Mouse (Mus musculus): ENCODE results near the gene Pak2. TPM values are rescaled to one million over a fixed set of nuclear protein-coding genes. Genes with fewer than 3 reads are reported as not detected.

The Pak2 gene
- polyA plus RNA-seq, 1 experiment from 2014 or later, result 31.2 TPM

- TF ChIP-seq CTCF (IDR thresholded peaks at IDR 0.05; ENCODE audit: low read depth), result no peak
- Histone ChIP-seq H3K36me3 (ENCODE audit: insufficient read depth, low read length) (peaks cover 16% of the 10 kb centered on the region), H3K4me1 (replicated peaks; ENCODE audit: insufficient read depth, low read length) (no peaks in the 10 kb centered on the region), H3K9ac (ENCODE audit: low read depth, low read length) (no peak overlapping the region), H3K4me3 (replicated peaks; ENCODE audit: low read depth, low read length) (no peak overlapping the region), H3K9me3 (replicated peaks; ENCODE audit: low read length) (no peaks in the 10 kb centered on the region), H3K27me3 (ENCODE audit: insufficient read depth, low read length) (no peaks in the 10 kb centered on the region), H3K4me2 (ENCODE audit: low read length) (no peak overlapping the region), H3K27ac (no peak overlapping the region)
- WGBS, result 92% methylated on average over 4 of the region's 4 CpGs
- DNase-seq (ENCODE audit: low spot score) (no peak), ATAC-seq (replicated peaks; ENCODE audit: low FRiP score, low read depth) (0 out of 2 replicates have a peak, but pooled peaks have one; percentile 65)
These were observed 85.9 kb downstream of the Pak2 start for GRCm38 (mm10) chr16:31993195-31993594.

- peaks cover 22% of the 10 kb centered on the region for H3K36me3 ChIP-seq (ENCODE audit: insufficient read depth, low read length)
- no peaks in the 10 kb centered on the region for H3K4me1 ChIP-seq (replicated peaks; ENCODE audit: insufficient read depth, low read length)
- H3K27ac ChIP-seq, result no peak overlapping the region
- TF ChIP-seq CTCF (IDR thresholded peaks at IDR 0.05; ENCODE audit: low read depth), result peak; percentile 31
- DNase-seq (ENCODE audit: low spot score), result no peak
- H3K9ac ChIP-seq (ENCODE audit: low read depth, low read length), result no peak overlapping the region
- no peak overlapping the region for H3K4me2 ChIP-seq (ENCODE audit: low read length)
- no peaks in the 10 kb centered on the region for H3K27me3 ChIP-seq (ENCODE audit: insufficient read depth, low read length)
- H3K9me3 ChIP-seq (replicated peaks; ENCODE audit: low read length), result no peaks in the 10 kb centered on the region
- no peak overlapping the region for H3K4me3 ChIP-seq (replicated peaks; ENCODE audit: low read depth, low read length)
- no peak for ATAC-seq (replicated peaks; ENCODE audit: low FRiP score, low read depth)
- 50% methylated on average over 1 of the region's 1 CpGs for WGBS
These were observed 87.1 kb downstream of the Pak2 start for GRCm38 (mm10) chr16:31992039-31992438.

GRCm38 (mm10) chr16:31980946-31981345 lies 98.2 kb downstream of the Pak2 start:
- Histone ChIP-seq H3K4me3 (replicated peaks; ENCODE audit: low read depth, low read length) (no peak overlapping the region), H3K27ac (no peak overlapping the region), H3K9ac (ENCODE audit: low read depth, low read length) (no peak overlapping the region), H3K36me3 (ENCODE audit: insufficient read depth, low read length) (peaks cover 25% of the 10 kb centered on the region), H3K27me3 (ENCODE audit: insufficient read depth, low read length) (no peaks in the 10 kb centered on the region), H3K4me2 (ENCODE audit: low read length) (no peak overlapping the region), H3K9me3 (replicated peaks; ENCODE audit: low read length) (no peaks in the 10 kb centered on the region), H3K4me1 (replicated peaks; ENCODE audit: insufficient read depth, low read length) (no peaks in the 10 kb centered on the region)
- WGBS, result 83% methylated on average over 5 of the region's 5 CpGs
- no peak for DNase-seq (ENCODE audit: low spot score)
- peak; percentile 14; the same call in 1 of the 2 replicates for TF ChIP-seq CTCF (IDR thresholded peaks at IDR 0.05; ENCODE audit: low read depth)
- no peak for ATAC-seq (replicated peaks; ENCODE audit: low FRiP score, low read depth)

- no peaks in the 10 kb centered on the region for H3K9me3 ChIP-seq (replicated peaks; ENCODE audit: low read length)
- peaks cover 25% of the 10 kb centered on the region for H3K36me3 ChIP-seq (ENCODE audit: insufficient read depth, low read length)
- 92% methylated on average over 3 of the region's 3 CpGs for WGBS
- no peak overlapping the region for H3K27ac ChIP-seq
- TF ChIP-seq CTCF (IDR thresholded peaks at IDR 0.05; ENCODE audit: low read depth), result no peak
- H3K27me3 ChIP-seq (ENCODE audit: insufficient read depth, low read length), result no peaks in the 10 kb centered on the region
- H3K9ac ChIP-seq (ENCODE audit: low read depth, low read length), result no peak overlapping the region
- DNase-seq (ENCODE audit: low spot score) (no peak), ATAC-seq (replicated peaks; ENCODE audit: low FRiP score, low read depth) (no peak)
- no peak overlapping the region for H3K4me2 ChIP-seq (ENCODE audit: low read length)
- H3K4me1 ChIP-seq (replicated peaks; ENCODE audit: insufficient read depth, low read length), result no peaks in the 10 kb centered on the region
- H3K4me3 ChIP-seq (replicated peaks; ENCODE audit: low read depth, low read length), result no peak overlapping the region
These were observed 99.6 kb downstream of the Pak2 start for GRCm38 (mm10) chr16:31979501-31979900.

- DNase-seq (ENCODE audit: low spot score) (no peak), ATAC-seq (replicated peaks; ENCODE audit: low FRiP score, low read depth) (no peak)
- Histone ChIP-seq H3K36me3 (ENCODE audit: insufficient read depth, low read length) (peaks cover 36% of the 10 kb centered on the region), H3K27me3 (ENCODE audit: insufficient read depth, low read length) (no peaks in the 10 kb centered on the region), H3K9ac (ENCODE audit: low read depth, low read length) (no peak overlapping the region), H3K27ac (no peak overlapping the region), H3K4me1 (replicated peaks; ENCODE audit: insufficient read depth, low read length) (no peaks in the 10 kb centered on the region), H3K4me3 (replicated peaks; ENCODE audit: low read depth, low read length) (no peak overlapping the region), H3K4me2 (ENCODE audit: low read length) (no peak overlapping the region), H3K9me3 (replicated peaks; ENCODE audit: low read length) (no peaks in the 10 kb centered on the region)
- TF ChIP-seq CTCF (IDR thresholded peaks at IDR 0.05; ENCODE audit: low read depth), result no peak
- WGBS, result 82% methylated on average over 4 of the region's 4 CpGs
These were observed 103.9 kb downstream of the Pak2 start for GRCm38 (mm10) chr16:31975258-31975657.

Small RNA genes lying within 50 kb of the gene (microRNA-seq; reads per million reads assigned to microRNA genes)
- gene Gm26269, result not detected

Other genes starting within 250 kb of the Pak2 start
- gene Meltf, start 200.5 kb downstream of the Pak2 start, polyA plus RNA-seq (2015; fragmentation: Nextera tagmentation; extraction: Ambion mirVana), result 0.98 and 1.0 TPM in 2 replicates
- gene Pigz, start 145.5 kb downstream of the Pak2 start, polyA plus RNA-seq (2015; fragmentation: Nextera tagmentation; extraction: Ambion mirVana), result 1.8 and 2.2 TPM in 2 replicates
- 137 and 140 TPM in 2 replicates for gene 0610012G03Rik, start 130.8 kb downstream of the Pak2 start, polyA plus RNA-seq (2015; fragmentation: Nextera tagmentation; extraction: Ambion mirVana)
- gene Ncbp2, start 130.8 kb downstream of the Pak2 start, polyA plus RNA-seq (2015; fragmentation: Nextera tagmentation; extraction: Ambion mirVana), result 79.1 and 82.4 TPM in 2 replicates
- 7.0 and 8.1 TPM in 2 replicates for gene Senp5, start 76.1 kb downstream of the Pak2 start, polyA plus RNA-seq (2015; fragmentation: Nextera tagmentation; extraction: Ambion mirVana)
- 129 and 140 TPM in 2 replicates for gene Pigx, start 20.4 kb upstream of the Pak2 start, polyA plus RNA-seq (2015; fragmentation: Nextera tagmentation; extraction: Ambion mirVana)
- 45.2 and 45.6 TPM in 2 replicates for gene Cep19, start 20.5 kb upstream of the Pak2 start, polyA plus RNA-seq (2015; fragmentation: Nextera tagmentation; extraction: Ambion mirVana)
- gene Nrros, start 86.3 kb upstream of the Pak2 start, polyA plus RNA-seq (2015; fragmentation: Nextera tagmentation; extraction: Ambion mirVana), result 13.9 and 15.3 TPM in 2 replicates
- gene Bex6, start 100.5 kb upstream of the Pak2 start, polyA plus RNA-seq (2015; fragmentation: Nextera tagmentation; extraction: Ambion mirVana), result not detected in 2 replicates
- gene Fbxo45, start 167.8 kb upstream of the Pak2 start, polyA plus RNA-seq (2015; fragmentation: Nextera tagmentation; extraction: Ambion mirVana), result 7.1 and 8.1 TPM in 2 replicates
- 18.6 and 20.2 TPM in 2 replicates for gene Wdr53, start 167.9 kb upstream of the Pak2 start, polyA plus RNA-seq (2015; fragmentation: Nextera tagmentation; extraction: Ambion mirVana)
- not detected in 2 replicates for gene Smco1, start 192.1 kb upstream of the Pak2 start, polyA plus RNA-seq (2015; fragmentation: Nextera tagmentation; extraction: Ambion mirVana)
- 20.0 and 20.9 TPM in 2 replicates for gene Rnf168, start 198.1 kb upstream of the Pak2 start, polyA plus RNA-seq (2015; fragmentation: Nextera tagmentation; extraction: Ambion mirVana)